Mouse (Mus musculus): ENCODE data around the gene U2af1l4. TPM values are rescaled to one million over a fixed set of nuclear protein-coding genes. Genes with fewer than 3 reads are reported as not detected.

The U2af1l4 gene
- polyA plus RNA-seq (2014; fragmentation: Nextera tagmentation; extraction: Ambion mirVana): 85.4 and 88.0 TPM in 2 replicates

DNA sequence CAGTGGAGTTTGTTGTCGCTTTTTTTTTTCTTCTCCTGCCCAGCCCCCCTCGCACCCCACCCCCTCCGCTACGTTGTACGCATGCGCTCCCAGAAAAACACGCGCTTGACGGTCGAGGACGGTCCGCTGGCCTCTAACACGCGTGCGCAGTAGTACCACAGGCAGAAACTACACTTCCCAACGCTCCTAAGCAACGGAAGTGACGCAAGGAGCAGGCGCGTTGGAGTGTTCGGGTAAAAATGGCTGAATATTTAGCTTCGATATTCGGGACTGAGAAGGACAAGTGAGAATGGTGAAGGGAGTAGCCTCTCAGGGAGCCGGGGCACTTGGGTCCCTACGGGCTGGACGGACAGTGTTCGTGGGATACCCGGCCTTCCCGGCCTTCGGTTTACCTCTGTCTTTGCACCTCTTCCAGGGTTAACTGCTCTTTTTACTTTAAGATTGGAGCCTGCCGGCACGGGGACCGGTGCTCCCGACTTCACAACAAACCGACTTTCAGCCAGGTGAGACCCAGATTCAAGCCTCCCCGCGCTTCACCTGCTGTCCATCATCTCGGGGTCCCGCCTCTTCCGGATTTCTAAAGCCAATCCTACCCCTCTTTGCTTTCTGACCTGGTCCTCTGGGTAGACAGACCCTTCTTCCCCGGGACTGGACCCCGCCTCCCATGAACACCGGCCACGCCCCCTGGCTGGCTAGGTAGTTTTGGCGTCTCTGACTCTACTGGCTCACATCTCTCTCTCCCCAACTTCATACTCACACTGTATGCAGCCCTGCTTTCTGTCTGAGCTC lies at the start of gene U2af1l4, which contains the start of the genes Gm49396 and Psenen:
Gene U2af1l4 (plus strand): TSS at position 185 of the 789 bp plus-strand sequence.
Gene Gm49396 (plus strand): TSS at position 228 of the 789 bp plus-strand sequence.
Gene Psenen (minus strand): TSS at position 511 of the 789 bp plus-strand sequence.
- ATAC-seq (ENCODE audit: low read depth): peak; percentile 89
- Histone ChIP-seq H3K4me3 (ENCODE audit: low read depth, low read length) (peak within 1 kb of the TSS; percentile 88), H3K9ac (ENCODE audit: low read depth, low read length) (peak within 1 kb of the TSS; percentile 85), H3K4me2 (ENCODE audit: low read depth, low read length) (peak within 1 kb of the TSS; percentile 65), H3K27me3 (replicated peaks; ENCODE audit: control insufficient read depth, insufficient read depth, low read length) (no peaks in the 10 kb centered on the region), H3K9me3 (ENCODE audit: control insufficient read depth, low read length) (no peaks in the 10 kb centered on the region), H3K36me3 (ENCODE audit: control insufficient read depth, insufficient read depth, low read length) (peaks cover 31% of the 10 kb centered on the region), H3K4me1 (ENCODE audit: control insufficient read depth, insufficient read depth, low read length) (peaks cover 10% of the 10 kb centered on the region), H3K27ac (replicated peaks; ENCODE audit: low read depth, low read length) (peak within 1 kb of the TSS; percentile 96)
- peak; percentile 99 for DNase-seq (ENCODE audit: low spot score)
- under 1% methylated on average over 41 of the region's 45 CpGs for WGBS

DNA sequence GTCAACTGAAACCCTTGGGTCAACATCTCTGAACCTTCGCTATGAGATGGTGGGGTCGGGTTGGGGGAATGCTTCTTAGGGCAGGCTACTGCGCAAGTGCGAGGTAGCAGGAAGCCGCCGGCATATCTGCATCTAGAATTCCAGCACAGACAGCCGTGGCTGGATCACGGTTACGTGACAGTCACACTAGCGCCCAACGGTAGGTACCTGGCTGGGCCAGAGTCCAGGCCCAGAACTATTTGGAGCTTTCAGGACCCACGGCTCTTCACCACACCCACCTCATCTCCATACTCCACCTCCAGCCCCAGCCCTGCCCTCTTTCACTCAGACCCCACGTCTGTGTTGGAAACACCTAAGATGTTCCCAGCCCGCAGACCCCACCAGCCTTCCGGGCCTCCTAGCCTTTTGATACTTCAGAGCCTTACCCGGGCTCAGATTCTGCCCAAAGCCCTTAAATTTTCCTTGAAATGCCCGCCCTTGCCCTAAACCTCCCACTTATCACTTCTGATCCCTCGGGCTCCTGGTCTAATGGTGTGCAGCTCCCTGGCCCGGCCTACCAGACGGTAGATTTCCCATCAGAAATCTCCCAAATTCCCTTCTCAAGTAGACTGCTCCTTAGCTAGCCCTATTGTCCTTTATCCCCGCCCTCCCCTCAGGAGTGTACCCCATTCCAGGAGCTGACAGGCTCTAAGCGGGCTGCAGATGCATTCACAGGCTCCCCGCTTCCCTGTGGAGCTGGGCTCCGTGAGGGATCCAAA lies 47.9 kb upstream of the U2af1l4 start:
- Histone ChIP-seq H3K4me3 (ENCODE audit: low read depth, low read length) (no peak overlapping the region), H3K9me3 (ENCODE audit: control insufficient read depth, low read length) (no peaks in the 10 kb centered on the region), H3K27ac (replicated peaks; ENCODE audit: low read depth, low read length) (no peak overlapping the region), H3K27me3 (replicated peaks; ENCODE audit: control insufficient read depth, insufficient read depth, low read length) (no peaks in the 10 kb centered on the region), H3K4me1 (ENCODE audit: control insufficient read depth, insufficient read depth, low read length) (no peaks in the 10 kb centered on the region), H3K9ac (ENCODE audit: low read depth, low read length) (no peak overlapping the region), H3K36me3 (ENCODE audit: control insufficient read depth, insufficient read depth, low read length) (no peaks in the 10 kb centered on the region), H3K4me2 (ENCODE audit: low read depth, low read length) (no peak overlapping the region)
- DNase-seq (ENCODE audit: low spot score): no peak
- no peak for ATAC-seq (ENCODE audit: low read depth)
- WGBS: 48% methylated on average over 23 of the region's 24 CpGs

DNA sequence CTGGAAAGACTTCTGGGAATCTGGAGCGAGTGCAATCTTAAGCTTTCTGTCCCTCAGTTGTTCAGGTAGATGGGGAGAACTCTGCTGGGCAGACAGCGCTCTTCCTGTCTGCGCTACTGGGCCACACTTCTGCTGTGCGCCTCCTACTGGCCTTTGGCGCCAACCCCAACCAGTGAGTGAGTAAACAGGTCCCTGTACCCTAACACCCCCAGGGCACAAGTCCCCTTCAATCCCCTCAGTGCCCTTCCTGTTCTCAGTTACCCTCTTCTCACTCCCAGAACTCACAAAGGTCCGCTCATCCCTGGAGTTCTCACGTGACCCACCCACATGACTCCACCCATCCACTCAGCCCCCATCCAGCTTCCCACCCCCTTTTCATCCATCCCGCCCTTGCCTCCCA lies 44.8 kb upstream of the U2af1l4 start:
- no peak for ATAC-seq (ENCODE audit: low read depth)
- Histone ChIP-seq H3K4me3 (ENCODE audit: low read depth, low read length) (no peak overlapping the region), H3K9ac (ENCODE audit: low read depth, low read length) (no peak overlapping the region), H3K27me3 (replicated peaks; ENCODE audit: control insufficient read depth, insufficient read depth, low read length) (no peaks in the 10 kb centered on the region), H3K9me3 (ENCODE audit: control insufficient read depth, low read length) (no peaks in the 10 kb centered on the region), H3K4me2 (ENCODE audit: low read depth, low read length) (no peak overlapping the region), H3K4me1 (ENCODE audit: control insufficient read depth, insufficient read depth, low read length) (no peaks in the 10 kb centered on the region), H3K36me3 (ENCODE audit: control insufficient read depth, insufficient read depth, low read length) (peaks cover 4% of the 10 kb centered on the region; the same call in 1 of the 2 replicates), H3K27ac (replicated peaks; ENCODE audit: low read depth, low read length) (no peak overlapping the region)
- no peak for DNase-seq (ENCODE audit: low spot score)
- WGBS: 31% methylated on average over 8 of the region's 8 CpGs

DNA sequence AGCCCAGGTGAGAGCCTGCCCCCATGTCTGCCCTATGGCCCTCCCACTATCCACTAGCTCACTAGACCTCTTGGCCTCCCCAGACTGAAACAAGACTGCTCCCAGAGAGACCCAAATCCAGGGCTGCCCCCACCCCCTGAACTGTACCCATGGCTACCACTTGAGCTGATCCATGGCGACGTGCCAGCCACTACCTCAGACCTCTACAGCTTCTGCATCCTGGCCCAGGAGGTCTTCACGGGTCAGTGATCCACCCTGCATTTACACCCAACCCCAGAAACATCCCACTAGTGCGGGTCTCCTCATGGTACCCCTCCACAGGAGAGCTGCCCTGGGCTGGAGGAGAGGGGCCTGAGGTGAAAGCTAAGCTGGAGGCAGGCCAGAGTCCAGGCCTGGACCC lies 42.7 kb upstream of the U2af1l4 start:
- Histone ChIP-seq H3K36me3 (ENCODE audit: control insufficient read depth, insufficient read depth, low read length) (peaks cover 18% of the 10 kb centered on the region; the same call in 1 of the 2 replicates), H3K27me3 (replicated peaks; ENCODE audit: control insufficient read depth, insufficient read depth, low read length) (no peaks in the 10 kb centered on the region), H3K9me3 (ENCODE audit: control insufficient read depth, low read length) (no peaks in the 10 kb centered on the region), H3K4me2 (ENCODE audit: low read depth, low read length) (no peak overlapping the region), H3K4me1 (ENCODE audit: control insufficient read depth, insufficient read depth, low read length) (no peaks in the 10 kb centered on the region), H3K4me3 (ENCODE audit: low read depth, low read length) (no peak overlapping the region), H3K27ac (replicated peaks; ENCODE audit: low read depth, low read length) (no peak overlapping the region), H3K9ac (ENCODE audit: low read depth, low read length) (no peak overlapping the region)
- DNase-seq (ENCODE audit: low spot score): no peak
- 66% methylated on average over 4 of the region's 4 CpGs for WGBS
- no peak for ATAC-seq (ENCODE audit: low read depth)

DNA sequence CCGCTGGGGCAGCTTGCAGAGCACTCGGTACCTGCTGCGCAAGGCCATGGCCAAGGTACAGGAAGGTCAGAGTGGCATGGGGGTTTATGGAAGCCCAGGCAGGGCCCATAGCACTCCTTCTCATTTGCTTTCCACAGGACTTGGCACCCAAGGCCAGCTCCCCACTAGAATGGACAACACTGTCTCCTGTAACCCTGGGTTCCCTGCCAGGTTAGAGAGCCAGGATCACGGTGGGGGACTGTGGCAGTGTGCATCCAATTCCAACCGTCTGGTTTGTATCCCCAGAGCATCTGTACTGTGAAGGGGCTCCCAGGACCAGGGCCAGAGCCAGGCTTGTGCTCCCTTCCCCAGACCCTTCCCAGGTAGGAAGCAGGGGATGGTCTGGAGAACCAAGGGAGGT lies 42.2 kb upstream of the U2af1l4 start:
- no peaks in the 10 kb centered on the region for H3K9me3 ChIP-seq (ENCODE audit: control insufficient read depth, low read length)

DNA sequence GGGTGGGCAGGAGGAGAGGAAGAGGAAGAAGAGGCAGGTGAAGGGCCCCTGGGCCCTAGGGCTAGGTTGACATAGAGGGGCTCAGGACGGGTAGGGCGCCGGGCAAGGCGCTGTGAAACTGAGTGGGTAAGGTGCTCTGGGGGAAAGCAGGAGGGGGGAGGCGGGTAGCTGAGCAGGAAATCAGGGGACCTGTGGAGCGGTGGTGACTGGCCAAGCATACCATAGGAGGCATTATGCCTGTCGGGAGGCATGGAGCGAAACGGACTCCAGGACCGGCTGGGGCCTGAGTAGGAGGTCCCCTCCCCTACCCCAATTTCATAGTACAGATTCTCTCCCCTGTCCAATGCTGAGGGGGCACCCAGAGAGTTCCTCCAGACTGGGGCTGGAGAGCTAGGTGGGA lies 40.2 kb upstream of the U2af1l4 start:
- no peaks in the 10 kb centered on the region for H3K27me3 ChIP-seq (replicated peaks; ENCODE audit: control insufficient read depth, insufficient read depth, low read length)
- no peaks in the 10 kb centered on the region for H3K9me3 ChIP-seq (ENCODE audit: control insufficient read depth, low read length)
- no peak overlapping the region for H3K4me2 ChIP-seq (ENCODE audit: low read depth, low read length)
- ATAC-seq (ENCODE audit: low read depth) (no peak), DNase-seq (ENCODE audit: low spot score) (no peak)
- 77% methylated on average over 10 of the region's 10 CpGs for WGBS
- H3K36me3 ChIP-seq (ENCODE audit: control insufficient read depth, insufficient read depth, low read length): peaks cover 27% of the 10 kb centered on the region
- H3K4me1 ChIP-seq (ENCODE audit: control insufficient read depth, insufficient read depth, low read length): 0 out of 2 replicates have a peak, but pooled peaks cover 11% of the 10 kb centered on the region
- H3K27ac ChIP-seq (replicated peaks; ENCODE audit: low read depth, low read length): no peak overlapping the region
- H3K9ac ChIP-seq (ENCODE audit: low read depth, low read length): no peak overlapping the region
- H3K4me3 ChIP-seq (ENCODE audit: low read depth, low read length): no peak overlapping the region

More for the DNA sequence above, 42.2 kb upstream of the U2af1l4 start:
- Histone ChIP-seq H3K4me2 (ENCODE audit: low read depth, low read length) (no peak overlapping the region), H3K9ac (ENCODE audit: low read depth, low read length) (no peak overlapping the region), H3K36me3 (ENCODE audit: control insufficient read depth, insufficient read depth, low read length) (peaks cover 18% of the 10 kb centered on the region; the same call in 1 of the 2 replicates), H3K27ac (replicated peaks; ENCODE audit: low read depth, low read length) (no peak overlapping the region), H3K27me3 (replicated peaks; ENCODE audit: control insufficient read depth, insufficient read depth, low read length) (no peaks in the 10 kb centered on the region), H3K4me1 (ENCODE audit: control insufficient read depth, insufficient read depth, low read length) (0 out of 2 replicates have a peak, but pooled peaks cover under 1% of the 10 kb centered on the region), H3K4me3 (ENCODE audit: low read depth, low read length) (no peak overlapping the region)
- ATAC-seq (ENCODE audit: low read depth): no peak
- no peak for DNase-seq (ENCODE audit: low spot score)
- WGBS: 84% methylated on average over 5 of the region's 5 CpGs

DNA sequence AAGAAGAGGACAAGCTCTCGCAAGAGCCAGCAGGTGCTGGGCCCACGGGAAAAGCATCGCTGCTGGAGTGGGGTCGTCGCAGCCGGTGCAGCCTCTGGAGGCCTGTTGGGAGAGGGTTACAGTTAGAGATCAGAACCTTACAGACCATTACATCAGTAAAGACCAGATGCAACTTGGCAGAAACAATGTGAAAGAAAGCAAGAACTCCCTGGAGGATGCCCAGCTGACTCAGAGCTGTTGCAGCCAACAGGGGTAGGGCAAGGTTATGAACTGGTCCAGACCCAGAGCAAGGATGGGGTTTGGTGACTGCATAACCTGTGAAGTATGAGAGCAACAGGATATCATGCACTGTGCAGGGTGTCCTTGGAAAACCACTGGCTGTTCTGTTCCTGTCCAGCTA lies 38.6 kb upstream of the U2af1l4 start:
- Histone ChIP-seq H3K36me3 (ENCODE audit: control insufficient read depth, insufficient read depth, low read length) (peaks cover 43% of the 10 kb centered on the region), H3K9me3 (ENCODE audit: control insufficient read depth, low read length) (no peaks in the 10 kb centered on the region), H3K4me1 (ENCODE audit: control insufficient read depth, insufficient read depth, low read length) (0 out of 2 replicates have a peak, but pooled peaks cover 11% of the 10 kb centered on the region)

DNA sequence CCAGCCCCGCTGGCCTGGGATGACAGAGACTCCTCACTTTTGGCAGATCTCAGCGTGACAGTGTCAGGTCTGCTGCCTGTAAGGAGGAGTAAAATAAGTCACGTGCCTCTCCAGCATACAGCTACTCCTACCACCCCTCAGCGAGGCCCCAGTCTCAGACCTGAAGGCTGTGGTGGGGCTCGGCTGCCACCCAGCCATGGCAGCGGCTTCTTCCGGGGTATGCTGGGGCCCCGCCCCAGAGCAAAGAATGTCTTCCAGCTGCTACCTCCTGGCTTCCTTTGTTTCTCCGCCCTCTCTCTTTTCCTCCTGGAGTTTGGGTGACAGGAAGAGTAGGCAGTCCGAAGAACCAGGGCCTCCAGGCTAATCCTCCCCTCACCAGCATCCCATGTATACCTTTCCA lies 37.1 kb upstream of the U2af1l4 start:
- Histone ChIP-seq H3K9ac (ENCODE audit: low read depth, low read length) (peak overlapping the region; percentile 35; the same call in 1 of the 2 replicates), H3K27ac (replicated peaks; ENCODE audit: low read depth, low read length) (peak overlapping the region; percentile 48), H3K36me3 (ENCODE audit: control insufficient read depth, insufficient read depth, low read length) (peaks cover 58% of the 10 kb centered on the region), H3K9me3 (ENCODE audit: control insufficient read depth, low read length) (no peaks in the 10 kb centered on the region), H3K27me3 (replicated peaks; ENCODE audit: control insufficient read depth, insufficient read depth, low read length) (no peaks in the 10 kb centered on the region), H3K4me3 (ENCODE audit: low read depth, low read length) (peak overlapping the region; percentile 18), H3K4me1 (ENCODE audit: control insufficient read depth, insufficient read depth, low read length) (0 out of 2 replicates have a peak, but pooled peaks cover 11% of the 10 kb centered on the region), H3K4me2 (ENCODE audit: low read depth, low read length) (peak overlapping the region; percentile 47)
- ATAC-seq (ENCODE audit: low read depth) (peak; percentile 47), DNase-seq (ENCODE audit: low spot score) (peak; percentile 65)
- 23% methylated on average over 10 of the region's 10 CpGs for WGBS

More for the DNA sequence above, 38.6 kb upstream of the U2af1l4 start:
- H3K4me3 ChIP-seq (ENCODE audit: low read depth, low read length): no peak overlapping the region
- no peaks in the 10 kb centered on the region for H3K27me3 ChIP-seq (replicated peaks; ENCODE audit: control insufficient read depth, insufficient read depth, low read length)
- H3K4me2 ChIP-seq (ENCODE audit: low read depth, low read length): no peak overlapping the region
- no peak for ATAC-seq (ENCODE audit: low read depth)
- H3K9ac ChIP-seq (ENCODE audit: low read depth, low read length): no peak overlapping the region
- 73% methylated on average over 6 of the region's 6 CpGs for WGBS
- H3K27ac ChIP-seq (replicated peaks; ENCODE audit: low read depth, low read length): no peak overlapping the region
- DNase-seq (ENCODE audit: low spot score): no peak
